Mouse (Mus musculus): ENCODE results near the gene Psme2.

Psme2 gene

DNA sequence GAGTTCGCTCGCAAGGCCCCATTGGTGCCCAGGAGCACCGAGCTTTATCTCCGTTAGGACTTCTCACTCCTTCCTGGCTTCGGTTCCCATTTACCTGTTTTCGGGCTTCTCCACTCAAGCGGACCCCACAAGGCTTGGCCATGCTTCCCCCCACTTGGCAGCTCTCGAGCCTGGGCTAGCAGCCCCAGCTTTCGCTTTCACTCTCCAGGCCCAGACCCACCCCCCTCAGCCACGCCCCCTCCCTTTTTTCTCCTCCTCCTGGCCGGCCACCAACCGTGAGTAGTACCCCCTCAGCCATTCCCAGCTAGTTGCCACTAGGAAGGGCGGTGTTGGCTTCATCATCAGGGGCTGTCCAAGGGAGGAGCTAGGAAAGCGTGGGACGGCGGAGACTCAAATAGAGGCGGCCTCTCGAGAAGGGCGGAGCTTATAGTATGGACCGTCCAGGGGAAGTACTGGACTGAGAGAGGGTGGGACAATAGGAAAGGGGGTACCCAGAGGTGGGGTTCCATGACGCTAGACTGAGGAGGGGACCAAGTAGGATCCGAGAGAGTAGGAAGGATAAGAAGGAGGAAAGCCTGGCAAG lies at the start of gene Psme2:
Gene Psme2, minus strand, starts transcription at position 366 of the 583 bp plus-strand sequence.
- peak; percentile 78 to 94 for DNase-seq (ENCODE audit: low spot score in 2 of 2)

DNA sequence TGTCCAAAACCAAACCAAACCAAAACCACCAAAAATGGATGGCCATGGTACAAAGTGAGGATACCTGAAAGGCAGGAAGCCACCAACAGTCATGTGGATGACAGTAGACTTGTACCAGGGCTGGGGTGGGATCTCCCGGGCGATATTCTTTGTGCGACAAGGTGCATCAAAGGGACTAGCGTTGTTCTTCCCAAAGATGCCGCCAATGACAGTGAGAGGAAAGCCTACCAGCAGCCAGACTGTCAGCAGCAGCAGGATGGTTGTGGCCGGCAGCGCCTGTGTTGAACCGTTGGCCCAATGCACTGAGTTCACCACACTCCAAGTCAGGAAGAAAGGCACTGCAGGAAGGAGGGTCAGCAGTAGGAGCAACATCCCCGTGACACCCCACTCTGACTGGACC lies 46.9 kb upstream of the Psme2 start, which contains the start of gene Gm49378:
Gene Gm49378, minus strand, starts transcription at position 101 of the 400 bp plus-strand sequence.
- no peak for DNase-seq (ENCODE audit: low spot score in 2 of 2)

DNA sequence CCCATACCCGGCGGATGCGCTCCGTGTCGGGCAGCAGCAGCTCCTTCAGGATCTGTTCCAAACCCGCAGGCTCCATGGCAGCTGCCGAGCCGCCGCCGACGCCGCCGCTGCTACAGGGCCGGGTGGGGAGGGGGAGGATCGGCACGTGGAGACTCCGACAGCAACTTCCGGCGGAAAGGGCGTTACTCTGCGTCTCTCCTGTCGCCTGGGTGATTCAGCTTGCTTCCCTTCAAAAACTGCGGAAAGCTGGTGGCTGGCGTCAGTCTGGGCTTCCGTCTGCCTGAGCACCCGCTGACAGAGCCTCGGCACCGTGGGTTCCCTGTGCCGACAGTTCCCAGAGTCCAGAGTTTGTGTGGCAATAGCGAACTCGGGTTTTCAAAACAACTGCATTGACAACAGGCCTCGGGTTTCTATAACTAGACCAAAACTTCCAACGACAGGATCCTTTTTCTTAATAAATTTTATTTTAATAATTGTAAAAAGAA lies 44.7 kb upstream of the Psme2 start, which contains the start of gene Ipo4:
Gene Ipo4, minus strand, starts transcription at position 435 of the 485 bp plus-strand sequence.
- DNase-seq (ENCODE audit: low spot score in 2 of 2), result peak in 1 of 2 experiments; percentile 81

DNA sequence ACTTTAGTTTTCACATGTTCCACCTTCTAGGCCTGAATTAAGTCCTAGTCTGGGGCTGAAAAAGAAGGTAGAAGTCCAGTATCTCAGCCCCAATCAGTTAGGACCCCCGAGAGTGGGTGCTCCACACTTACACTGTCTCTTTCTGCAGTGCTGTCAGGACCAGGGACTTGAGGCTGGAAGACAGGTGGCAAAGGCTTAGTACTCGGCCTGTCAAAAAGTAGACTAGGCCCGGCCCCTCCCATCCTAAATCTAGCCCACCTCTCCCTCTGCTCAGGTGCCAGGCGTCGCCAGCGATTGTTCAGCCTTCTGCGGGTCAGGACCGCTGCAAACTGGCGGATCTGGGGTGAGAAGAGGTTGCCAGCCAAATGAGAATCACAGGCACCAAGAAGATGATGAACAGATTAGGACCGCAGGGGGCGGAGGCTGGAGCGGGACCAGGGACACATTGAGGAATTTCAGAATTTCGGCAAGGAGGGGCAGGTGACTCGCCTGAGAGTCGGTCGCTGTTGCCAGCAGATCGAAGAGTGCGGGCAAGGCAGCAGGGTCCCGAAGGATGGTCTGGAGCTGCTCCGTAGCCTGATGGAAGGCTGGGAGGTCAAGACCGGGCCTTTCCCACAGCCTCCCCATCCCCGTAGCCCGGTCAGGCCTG lies 44.1 kb upstream of the Psme2 start:
- DNase-seq (ENCODE audit: low spot score in 2 of 2), result peak; percentile 16 to 66

DNA sequence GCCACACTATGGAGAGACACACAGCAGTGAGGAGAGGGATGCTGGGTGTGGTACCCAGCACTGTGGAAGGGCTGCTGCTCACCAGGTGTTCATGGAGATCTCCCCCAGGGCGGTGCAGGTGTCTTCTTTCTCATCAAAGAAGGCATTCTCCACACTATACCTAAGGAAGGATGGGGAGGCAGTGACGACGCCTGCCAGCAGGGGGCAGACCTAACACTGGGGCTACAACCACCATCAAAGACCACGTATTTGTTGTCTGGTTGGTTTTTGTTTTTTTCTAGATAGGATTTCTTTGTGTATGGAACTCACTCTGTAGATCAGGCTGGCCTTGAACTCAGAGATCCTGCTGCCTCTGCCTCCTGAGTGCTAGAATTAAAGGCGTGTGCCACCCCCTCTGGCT lies 38.4 kb upstream of the Psme2 start:
- peak in 1 of 2 experiments; percentile 47 for DNase-seq (ENCODE audit: low spot score in 2 of 2)

DNA sequence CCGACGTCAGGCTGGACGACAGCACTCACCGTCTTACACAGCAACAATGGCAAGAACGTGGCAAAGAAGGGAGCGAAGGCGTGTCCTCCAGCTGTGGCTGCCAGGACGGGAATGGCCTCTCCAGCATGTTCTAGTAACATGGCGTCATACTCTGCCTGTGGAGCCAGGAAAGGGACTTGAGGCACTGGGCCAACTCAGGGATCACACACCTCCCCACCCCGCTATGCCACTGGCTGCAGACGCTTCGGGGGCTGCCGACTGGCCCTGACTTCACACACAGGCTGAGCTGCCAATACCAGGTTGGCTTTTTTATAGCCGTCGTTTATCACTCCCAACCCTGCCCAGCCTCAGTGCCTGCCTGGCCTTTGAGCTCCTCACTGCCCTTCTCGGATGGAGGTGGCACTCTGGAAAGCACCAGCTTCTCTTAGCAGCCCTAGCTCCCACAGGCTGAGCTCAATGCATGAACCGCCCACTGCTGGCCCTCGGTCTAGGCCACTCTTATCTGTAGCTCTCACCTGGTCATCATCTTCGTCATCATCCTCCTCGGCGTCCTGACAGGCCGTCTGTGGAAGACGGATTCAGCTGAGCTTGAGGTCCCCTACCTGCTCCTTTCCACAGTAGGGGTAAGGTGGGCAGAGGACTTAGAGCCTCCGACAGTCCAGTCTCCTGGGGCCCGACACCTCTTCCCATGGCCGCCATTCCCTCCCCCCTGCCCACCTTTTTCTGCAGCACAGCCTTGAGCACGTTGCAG lies 37.3 kb upstream of the Psme2 start:
- DNase-seq (ENCODE audit: low spot score in 2 of 2), result no peak

DNA sequence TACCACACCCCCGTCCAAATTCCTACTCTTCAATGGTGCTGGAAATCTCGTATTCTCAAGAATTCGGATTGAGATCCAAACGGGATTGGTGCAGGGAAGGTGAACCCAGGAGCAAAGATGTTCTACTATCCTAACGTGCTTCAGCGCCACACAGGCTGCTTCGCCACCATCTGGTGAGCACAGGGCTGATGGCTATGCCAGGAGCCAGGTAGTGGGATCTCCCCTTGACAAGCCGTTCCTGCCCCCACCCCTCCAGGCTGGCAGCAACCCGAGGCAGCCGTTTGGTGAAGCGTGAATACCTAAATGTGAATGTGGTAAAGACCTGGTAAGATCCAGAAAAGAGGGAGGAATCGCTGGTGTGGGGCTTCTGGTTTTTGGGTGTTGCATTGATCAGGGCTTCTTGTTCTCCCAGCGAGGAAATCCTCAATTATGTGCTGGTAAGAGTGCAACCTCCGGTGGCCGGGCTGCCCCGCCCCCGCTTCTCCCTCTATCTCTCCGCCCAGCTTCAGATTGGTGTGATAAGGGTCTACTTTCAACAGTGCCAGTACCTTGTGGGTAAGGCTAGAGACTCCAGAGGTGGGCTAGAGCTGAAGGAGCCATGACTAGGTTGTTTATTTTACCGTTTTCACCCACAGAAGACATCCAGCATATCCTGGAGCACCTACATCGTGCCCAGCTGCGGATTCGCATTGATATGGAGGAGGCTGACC lies 27.7 kb upstream of the Psme2 start:
- no peak for DNase-seq (ENCODE audit: low spot score in 2 of 2)

DNA sequence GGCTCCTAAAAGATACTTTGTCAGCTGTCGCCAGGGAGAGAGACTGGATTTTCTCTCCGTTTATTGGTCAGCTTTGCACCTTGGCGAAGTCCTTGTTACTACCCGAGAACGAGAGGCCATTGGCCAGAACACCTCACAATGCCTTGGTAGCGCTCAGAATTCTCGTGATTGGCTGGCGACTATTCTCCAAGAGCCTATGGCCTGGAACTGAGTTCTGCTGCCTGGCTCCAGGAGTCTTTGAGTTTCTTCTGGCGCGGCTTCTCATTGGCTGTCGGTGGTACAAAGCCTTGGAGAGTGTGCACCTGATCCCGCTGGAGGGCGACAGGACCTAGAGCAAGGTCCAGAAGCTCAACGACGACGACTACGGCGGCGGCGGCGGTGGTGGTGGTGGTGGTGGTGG lies 26.9 kb upstream of the Psme2 start, which contains the start of gene Rec8:
Gene Rec8, plus strand, starts transcription at position 216 of the 400 bp plus-strand sequence.
- DNase-seq (ENCODE audit: low spot score in 2 of 2), result no peak

DNA sequence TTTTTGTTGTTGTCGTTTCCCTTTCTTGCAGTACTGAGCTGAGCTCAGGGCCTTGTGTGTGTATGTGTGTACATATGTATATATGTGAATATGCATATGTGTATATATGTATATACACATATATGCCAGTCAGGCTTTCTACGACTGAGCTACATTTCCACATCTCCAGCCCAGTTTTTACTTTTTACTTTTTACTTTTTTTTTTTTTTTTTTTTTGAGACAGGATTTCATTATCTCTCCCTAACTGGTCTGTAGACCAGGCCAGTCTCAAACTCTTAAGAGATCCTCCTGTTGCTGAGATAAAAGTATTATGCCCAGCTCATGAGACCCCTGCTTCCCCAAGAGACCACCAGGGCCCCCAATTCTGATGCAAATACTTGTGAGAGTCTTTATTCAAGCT lies 25.9 kb upstream of the Psme2 start:
- DNase-seq (ENCODE audit: low spot score in 2 of 2), result no peak

DNA sequence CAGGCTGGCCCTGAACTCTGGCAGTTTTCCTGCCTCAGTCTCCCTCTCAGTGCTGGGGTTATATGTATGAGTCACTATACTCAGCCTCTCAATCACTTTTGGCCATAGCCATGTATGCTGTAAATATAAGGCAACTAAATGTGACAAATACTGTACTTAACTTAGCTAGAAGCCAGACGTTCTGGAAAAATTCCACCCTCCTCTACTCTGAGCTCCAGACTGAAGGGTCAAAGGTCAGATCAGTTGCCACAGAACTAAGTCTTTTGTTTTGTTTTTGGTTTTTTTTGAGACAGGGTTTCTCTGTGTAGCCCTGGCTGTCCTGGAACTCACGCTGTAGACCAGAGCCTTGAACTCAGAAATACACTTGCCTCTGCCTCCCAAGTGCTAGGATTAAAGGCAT lies 25.0 kb upstream of the Psme2 start:
- DNase-seq (ENCODE audit: low spot score in 2 of 2), result no peak

DNA sequence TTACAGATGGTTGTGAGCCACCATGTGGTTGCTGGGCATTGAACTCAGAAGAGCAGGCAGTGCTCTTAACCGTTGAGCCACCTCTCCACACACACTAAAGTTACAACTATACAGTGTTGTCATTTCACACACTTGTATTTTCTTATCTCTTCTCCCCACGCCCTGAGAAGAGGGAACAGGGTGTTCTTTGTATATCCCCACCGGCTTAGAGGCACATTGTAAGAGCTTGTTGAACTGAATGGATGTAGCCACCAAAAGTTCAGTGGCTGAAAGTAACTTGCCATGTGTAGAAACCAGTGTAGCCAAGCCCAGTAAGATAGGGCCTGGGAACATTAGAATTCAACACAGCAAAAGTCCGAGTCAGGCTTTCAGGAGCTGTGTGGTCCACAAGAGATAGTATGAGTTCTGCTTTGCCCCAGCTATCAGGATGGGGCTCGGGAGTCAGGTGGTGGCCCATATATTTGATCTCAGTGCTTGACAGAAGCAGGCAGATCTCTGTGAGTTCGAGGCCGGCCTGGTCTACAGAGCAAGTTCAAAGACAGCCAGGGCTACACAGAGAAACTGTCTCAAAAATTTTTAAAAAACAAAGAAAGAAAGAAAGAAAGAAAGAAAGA lies 23.8 kb upstream of the Psme2 start:
- no peak for DNase-seq (ENCODE audit: low spot score in 2 of 2)

DNA sequence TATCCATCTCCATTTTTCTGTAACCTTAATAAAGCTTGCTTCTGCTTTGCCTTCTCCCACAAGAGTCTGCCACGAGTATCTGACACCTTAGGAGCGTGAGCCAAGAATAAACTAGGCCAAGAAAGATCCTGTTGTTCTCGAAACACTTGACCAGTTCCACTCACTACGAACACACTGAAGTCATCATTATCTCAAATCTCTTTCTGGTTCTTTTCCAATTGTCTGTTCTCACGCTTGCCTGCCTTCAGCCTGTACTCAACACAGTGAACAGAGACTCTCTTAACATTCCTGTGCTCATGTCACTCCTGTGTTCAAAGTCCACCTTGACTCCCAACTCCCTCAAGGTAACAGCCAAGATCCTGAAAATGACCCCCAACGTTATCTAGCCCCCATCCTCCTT lies 22.4 kb upstream of the Psme2 start:
- DNase-seq (ENCODE audit: low spot score in 2 of 2), result no peak

DNA sequence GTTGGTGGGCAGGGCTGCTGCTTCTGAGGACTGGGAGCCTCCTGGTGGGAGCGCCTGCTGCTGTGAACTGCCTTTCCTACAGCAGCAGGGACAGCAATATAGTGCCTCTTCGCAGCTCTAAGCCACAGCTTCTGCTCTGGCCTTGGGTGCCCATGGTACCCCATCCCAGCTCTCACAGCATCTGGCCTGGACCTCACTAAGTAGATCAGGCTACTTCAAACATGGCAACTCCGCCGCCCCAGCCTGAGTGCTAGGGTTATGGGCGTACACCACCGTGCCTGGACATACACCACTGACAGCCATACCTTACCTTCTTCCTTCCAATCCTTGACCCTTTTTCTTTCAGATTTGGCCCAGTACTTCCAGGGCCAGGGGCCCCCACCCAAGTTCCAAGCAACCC lies 17.4 kb upstream of the Psme2 start:
- no peak for DNase-seq (ENCODE audit: low spot score in 2 of 2)

DNA sequence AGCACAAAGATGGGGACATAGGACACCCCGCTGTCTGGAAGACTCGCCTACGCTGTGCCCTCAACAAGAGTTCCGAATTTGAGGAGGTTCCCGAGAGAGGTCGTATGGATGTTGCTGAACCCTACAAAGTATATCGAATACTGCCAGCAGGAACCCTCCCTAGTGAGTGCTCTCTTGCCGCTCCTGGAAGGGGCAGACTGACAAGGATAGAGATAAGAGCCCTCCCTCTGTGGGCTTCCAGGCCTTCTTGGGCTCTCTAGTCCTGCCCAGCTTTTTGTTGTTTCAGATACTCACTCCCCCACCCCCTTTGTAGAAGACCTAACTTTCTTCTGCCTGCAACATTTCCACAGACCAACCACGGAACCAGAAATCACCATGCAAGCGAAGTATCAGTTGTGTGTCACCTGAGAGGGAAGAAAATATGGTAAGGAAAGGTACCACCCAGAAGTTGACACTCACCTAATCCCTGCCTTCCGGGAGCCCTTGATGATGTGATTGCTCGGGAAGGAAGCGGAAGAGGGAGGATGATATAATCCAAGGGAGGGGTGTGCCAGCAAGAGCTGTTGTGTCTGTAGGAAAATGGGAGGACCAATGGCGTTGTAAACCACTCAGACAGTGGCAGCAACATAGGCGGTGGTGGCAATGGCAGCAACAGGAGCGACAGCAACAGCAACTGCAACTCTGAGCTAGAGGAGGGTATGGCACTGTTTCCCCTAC lies 15.0 kb upstream of the Psme2 start:
- no peak for DNase-seq (ENCODE audit: low spot score in 2 of 2)

DNA sequence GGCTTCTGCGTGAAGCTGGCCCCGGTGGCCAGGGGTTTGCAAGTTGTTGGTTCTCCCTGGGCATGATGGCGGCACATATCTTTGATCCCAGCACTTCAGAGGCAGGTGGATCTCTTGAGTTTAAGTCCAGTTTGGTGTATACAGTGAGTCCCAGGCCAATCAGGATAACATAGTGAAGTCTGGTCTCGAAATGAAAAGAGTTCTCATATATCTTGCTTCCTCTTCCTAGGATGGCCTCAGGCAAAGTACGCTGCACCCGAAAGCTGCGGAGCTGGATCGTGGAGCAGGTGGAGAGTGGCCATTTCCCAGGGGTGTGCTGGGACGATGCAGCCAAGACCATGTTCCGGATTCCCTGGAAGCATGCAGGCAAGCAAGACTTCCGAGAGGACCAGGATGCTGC lies 13.9 kb upstream of the Psme2 start:
- DNase-seq (ENCODE audit: low spot score in 2 of 2), result no peak

DNA sequence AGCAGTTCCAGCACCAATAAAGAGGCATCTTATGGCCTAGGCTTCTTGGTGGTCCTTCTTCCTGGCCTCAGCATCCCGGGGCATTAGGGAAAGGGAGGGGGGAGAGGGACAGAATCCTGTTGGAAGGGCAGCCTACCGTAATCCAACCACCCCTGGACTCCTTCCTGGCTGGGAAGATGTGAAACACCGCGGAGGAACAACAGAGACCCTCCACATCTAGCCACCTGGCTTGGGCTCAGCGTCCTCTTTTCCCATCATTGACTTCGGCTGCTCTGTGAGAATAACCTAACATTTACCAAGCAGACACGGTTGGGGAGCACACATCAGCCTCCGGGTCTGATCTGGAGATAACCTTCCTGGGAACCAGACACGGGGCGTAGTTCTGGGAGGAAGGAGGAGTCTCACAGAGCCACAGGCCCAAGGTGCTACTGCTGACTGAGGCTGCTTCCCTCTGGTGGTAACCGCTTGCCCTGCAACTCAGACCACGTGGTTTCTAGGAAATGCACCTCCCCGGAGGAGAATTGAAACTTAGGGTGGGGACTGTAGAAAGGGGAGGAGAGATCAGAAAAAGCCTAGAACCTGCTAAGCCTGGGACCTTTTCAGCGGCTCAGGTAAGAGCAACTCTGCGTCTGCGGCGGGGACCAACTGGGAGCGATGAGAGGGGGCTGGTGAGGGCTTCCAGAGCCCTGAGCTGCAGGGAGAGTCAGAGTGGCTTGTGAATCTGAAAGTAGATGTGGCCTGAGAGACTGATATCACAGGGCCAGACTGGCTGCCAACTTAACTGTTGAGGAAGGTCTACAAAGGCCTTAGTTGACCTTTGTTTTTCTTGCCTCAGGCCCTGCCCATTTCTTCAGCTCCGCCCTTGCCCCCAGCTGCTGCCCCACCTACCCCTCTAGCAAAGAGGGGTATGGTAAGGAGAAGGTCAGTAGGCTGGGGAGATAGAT lies 13.0 kb upstream of the Psme2 start:
- DNase-seq (ENCODE audit: low spot score in 2 of 2), result peak; percentile 84 to 89

DNA sequence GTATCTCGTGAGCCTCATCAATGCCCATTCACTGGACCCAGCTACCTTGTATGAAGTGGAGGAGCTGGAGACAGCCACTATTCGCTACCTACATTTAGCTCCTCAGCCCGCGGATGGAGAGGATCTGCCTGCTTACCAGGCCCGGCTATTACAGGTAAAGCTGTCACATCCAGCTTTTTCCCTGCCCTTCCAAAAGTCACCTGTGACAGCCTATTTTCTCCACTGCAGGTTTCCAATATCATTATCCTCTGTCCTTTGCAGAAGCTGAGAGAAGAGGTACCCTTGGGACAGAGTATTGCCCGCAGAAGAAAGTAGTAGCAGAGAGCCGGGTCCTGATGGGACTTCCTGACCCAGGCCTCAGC lies 12.3 kb upstream of the Psme2 start, which contains the start of gene Irf9:
Gene Irf9, plus strand, starts transcription at position 301 of the 362 bp plus-strand sequence.
- no peak for DNase-seq (ENCODE audit: low spot score in 2 of 2)

DNA sequence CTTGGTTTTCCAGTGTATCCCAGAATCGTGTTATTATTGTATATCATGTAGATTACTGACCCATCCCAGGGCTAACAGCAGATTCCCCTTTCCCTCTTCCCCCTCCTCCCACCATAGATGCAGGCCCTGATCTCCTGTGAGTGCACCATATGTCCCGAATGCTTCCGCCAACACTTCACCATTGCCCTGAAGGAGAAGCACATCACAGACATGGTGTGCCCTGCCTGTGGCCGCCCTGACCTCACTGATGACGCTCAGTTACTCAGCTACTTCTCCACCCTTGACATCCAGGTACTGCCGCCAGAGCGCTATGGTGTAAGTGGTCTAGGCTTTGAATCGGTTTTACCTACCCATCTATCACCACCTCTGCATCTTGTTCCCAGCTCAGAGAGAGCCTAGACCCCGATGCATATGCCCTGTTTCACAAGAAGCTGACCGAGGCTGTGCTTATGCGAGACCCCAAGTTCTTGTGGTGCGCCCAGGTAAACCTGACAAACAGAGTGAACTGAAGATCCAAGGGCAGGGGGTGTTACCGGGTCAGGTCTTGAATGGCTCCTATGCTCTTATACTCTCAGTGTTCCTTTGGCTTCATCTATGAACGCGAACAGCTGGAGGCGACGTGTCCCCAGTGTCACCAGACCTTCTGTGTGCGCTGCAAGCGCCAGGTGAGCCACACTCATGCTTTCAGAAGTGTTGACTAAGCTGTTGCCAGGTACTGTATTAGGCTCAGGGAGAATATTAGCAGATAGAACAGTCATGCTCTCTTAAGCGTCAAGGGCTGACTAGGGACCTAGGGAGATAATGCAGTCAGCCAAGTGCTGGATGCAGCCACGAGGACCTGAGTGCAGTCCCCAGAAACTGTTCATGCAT lies 7.8 kb upstream of the Psme2 start:
- no peak for DNase-seq (ENCODE audit: low spot score in 2 of 2)
